Comparison of ENCODE assay signal across 8 mouse cellular contexts in genomic region chr15:99391975-99392374, GRCm38 (mm10). TPM values are rescaled to one million over a fixed set of nuclear protein-coding genes. Genes with fewer than 3 reads are reported as not detected.
DNase-seq lines count a peak whose midpoint lies in the region; ATAC-seq lines count a peak whose summit lies in the region.

No protein-coding gene starts in this region.

- peak overlapping the region; percentile 99 for H3K4me3 ChIP-seq in megakaryocyte, embryonic 14.5 days (replicated peaks)
- peak overlapping the region; percentile 82 for H3K4me3 ChIP-seq in hindbrain, embryonic 11.5 days (ENCODE audit: low read depth, low read length)
- peak overlapping the region; percentile 85 for H3K4me3 ChIP-seq in limb, embryonic 13.5 days
- peak overlapping the region; percentile 95 for H3K4me3 ChIP-seq in stomach, embryonic 15.5 days (replicated peaks)

- H3K4me1 ChIP-seq in megakaryocyte, embryonic 14.5 days, result peaks cover 81% of the 10 kb centered on the region
- H3K4me1 ChIP-seq in hindbrain, embryonic 11.5 days (replicated peaks; ENCODE audit: control insufficient read depth, insufficient read depth, low read length), result peaks cover 8% of the 10 kb centered on the region
- peaks cover 38% of the 10 kb centered on the region for H3K4me1 ChIP-seq in limb, embryonic 13.5 days
- peaks cover 30% of the 10 kb centered on the region for H3K4me1 ChIP-seq in stomach, embryonic 15.5 days

- WGBS in hindbrain, embryonic 11.5 days, result 88% methylated on average over 6 of the region's 6 CpGs
- whole genome bisulfite sequencing in limb, embryonic 13.5 days, result 78% methylated on average over 6 of the region's 6 CpGs
- 83% methylated on average over 6 of the region's 6 CpGs for WGBS in stomach, embryonic 15.5 days

- no peaks in the 10 kb centered on the region for H3K9me3 ChIP-seq in megakaryocyte, embryonic 14.5 days
- no peaks in the 10 kb centered on the region for H3K9me3 ChIP-seq in hindbrain, embryonic 11.5 days (ENCODE audit: control insufficient read depth, low read length)
- H3K9me3 ChIP-seq in limb, embryonic 13.5 days, result no peaks in the 10 kb centered on the region
- no peaks in the 10 kb centered on the region for H3K9me3 ChIP-seq in stomach, embryonic 15.5 days

- DNase-seq in hindbrain, embryonic 11.5 days (ENCODE audit: low spot score), result no peak
- no peak for DNase-seq in cerebellum, adult 18-20 months
- no peak for DNase-seq in testis, postnatal 14 days (ENCODE audit: low spot score)
- DNase-seq in layer of hippocampus, adult 18-20 months (ENCODE audit: low spot score in 2 of 2), result no peak

- 0 out of 2 replicates have a peak overlapping the region, but pooled peaks have one; percentile 39 for H3K27ac ChIP-seq in hindbrain, embryonic 11.5 days (ENCODE audit: low read depth, low read length)
- peak overlapping the region; percentile 44; the same call in 1 of the 2 replicates for H3K27ac ChIP-seq in limb, embryonic 13.5 days
- H3K27ac ChIP-seq in stomach, embryonic 15.5 days, result peak overlapping the region; percentile 63; the same call in 1 of the 2 replicates

- ATAC-seq in megakaryocyte, adult 5-6 weeks (ENCODE audit: poor library complexity, severe bottlenecking), result no peak
- no peak for ATAC-seq in hindbrain, embryonic 11.5 days (ENCODE audit: low FRiP score)
- ATAC-seq in limb, embryonic 13.5 days (ENCODE audit: low FRiP score, low read depth), result no peak
- ATAC-seq in stomach, embryonic 15.5 days (ENCODE audit: insufficient read depth, low FRiP score, low read depth), result no peak

- H3K36me3 ChIP-seq in megakaryocyte, embryonic 14.5 days (replicated peaks; ENCODE audit: low read length), result peaks cover 2% of the 10 kb centered on the region
- no peaks in the 10 kb centered on the region for H3K36me3 ChIP-seq in hindbrain, embryonic 11.5 days (ENCODE audit: control insufficient read depth, insufficient read depth, low read length)
- H3K36me3 ChIP-seq in limb, embryonic 13.5 days, result no peaks in the 10 kb centered on the region
- no peaks in the 10 kb centered on the region for H3K36me3 ChIP-seq in stomach, embryonic 15.5 days

- peak overlapping the region; percentile 56 for H3K4me2 ChIP-seq in hindbrain, embryonic 11.5 days (replicated peaks; ENCODE audit: low read depth, low read length)
- H3K4me2 ChIP-seq in limb, embryonic 13.5 days (replicated peaks), result peak overlapping the region; percentile 65
- H3K4me2 ChIP-seq in stomach, embryonic 15.5 days, result peak overlapping the region; percentile 82

- H3K9ac ChIP-seq in hindbrain, embryonic 11.5 days (ENCODE audit: low read depth, low read length), result peak overlapping the region; percentile 34; the same call in 1 of the 2 replicates
- peak overlapping the region; percentile 59 for H3K9ac ChIP-seq in limb, embryonic 13.5 days
- no peak overlapping the region for H3K9ac ChIP-seq in stomach, embryonic 15.5 days

- H3K27me3 ChIP-seq in megakaryocyte, embryonic 14.5 days (replicated peaks), result no peaks in the 10 kb centered on the region
- H3K27me3 ChIP-seq in hindbrain, embryonic 11.5 days (ENCODE audit: control insufficient read depth, insufficient read depth, low read length), result no peaks in the 10 kb centered on the region
- H3K27me3 ChIP-seq in limb, embryonic 13.5 days, result no peaks in the 10 kb centered on the region
- no peaks in the 10 kb centered on the region for H3K27me3 ChIP-seq in stomach, embryonic 15.5 days (replicated peaks)

RNA-seq across cellular contexts. Expression of gene Tmbim6, which starts 0.7 kb away (rescaled TPM):
- 206 and 441 TPM in 2 replicates for polyA plus RNA-seq in megakaryocyte, embryonic 14.5 days (2012; ENCODE audit: insufficient read depth, low replicate concordance)
- 410 and 456 TPM in 2 replicates for total RNA-seq in megakaryocyte, adult 5-6 weeks (2015)
- 187 and 196 TPM in 2 replicates for total RNA-seq in megakaryocyte, adult 5-6 weeks (2017)
- 212 and 224 TPM in 2 replicates for polyA plus RNA-seq in hindbrain, embryonic 11.5 days (2014; fragmentation: Nextera tagmentation; extraction: Ambion mirVana)
- polyA plus RNA-seq in limb, embryonic 13.5 days (2015; fragmentation: Nextera tagmentation; extraction: Ambion mirVana), result 287 and 298 TPM in 2 replicates
- 425 and 426 TPM in 2 replicates for polyA plus RNA-seq in stomach, embryonic 15.5 days (2015; fragmentation: Nextera tagmentation; extraction: Ambion mirVana)
- 100 to 1,000 TPM; 359 to 374 TPM for total RNA-seq in layer of hippocampus, adult 18-20 months (2021)

RNA-seq across cellular contexts. Expression of gene Fmnl3, which starts 21.7 kb away (rescaled TPM):
- polyA plus RNA-seq in megakaryocyte, embryonic 14.5 days (2012; ENCODE audit: insufficient read depth, low replicate concordance), result 4.4 and 6.8 TPM in 2 replicates
- 7.9 and 10.1 TPM in 2 replicates for total RNA-seq in megakaryocyte, adult 5-6 weeks (2015)
- total RNA-seq in megakaryocyte, adult 5-6 weeks (2017), result 11.4 and 16.3 TPM in 2 replicates
- 10.5 and 11.4 TPM in 2 replicates for polyA plus RNA-seq in hindbrain, embryonic 11.5 days (2014; fragmentation: Nextera tagmentation; extraction: Ambion mirVana)
- 29.5 and 30.9 TPM in 2 replicates for polyA plus RNA-seq in limb, embryonic 13.5 days (2015; fragmentation: Nextera tagmentation; extraction: Ambion mirVana)
- 18.2 and 21.3 TPM in 2 replicates for polyA plus RNA-seq in stomach, embryonic 15.5 days (2015; fragmentation: Nextera tagmentation; extraction: Ambion mirVana)
- 1 to 10 TPM; 7.1 to 8.8 TPM for total RNA-seq in layer of hippocampus, adult 18-20 months (2021)
